Mouse (Mus musculus) macrophage (primary cell): ENCODE measurements around the gene Fibcd1. TPM values are rescaled to one million over a fixed set of nuclear protein-coding genes. Genes with fewer than 3 reads are reported as not detected.

Experiments
- H3K27ac ChIP-seq: fragments of 350-480 bp; formaldehyde crosslinking; 2 replicates; pipeline ENCODE4 v1.9.0; 2021
- H3K36me3 ChIP-seq: fragments of 350-480 bp; formaldehyde crosslinking; 2 replicates; pipeline ENCODE4 v1.9.0; 2021; ENCODE audit errors: inconsistent target
- H3K4me3 ChIP-seq: fragments of 350-480 bp; formaldehyde crosslinking; 2 replicates; pipeline ENCODE4 v1.9.0; 2021; ENCODE audit errors: inconsistent target
- H3K79me2 ChIP-seq: fragments of 350-480 bp; formaldehyde crosslinking; 2 replicates; pipeline ENCODE4 v1.9.0; 2021; ENCODE audit errors: inconsistent target
- WGBS: methylation state at CpG from one replicate; pipeline ENCODE4 v1.1.7; 2026; ENCODE audit warnings: inconsistent platforms; ENCODE audit not compliant: missing documents; 5-methylcytosine and 5-hydroxymethylcytosine counted together
- polyA plus RNA-seq: library from polyadenylated mRNA; stranded (reverse); fragments of 250-400 nt; gene quantifications from 3 replicates; pipeline ENCODE4 v1.2.4, GENCODE M21; 2018; ENCODE audit warnings: inconsistent platforms

Gene Fibcd1
- polyA plus RNA-seq, 1 experiment from 2014 or later, result not detected

GRCm38 (mm10) chr2:31868538-31869164 lies 22.8 kb upstream of the Fibcd1 start:
- H3K27ac ChIP-seq, result no peak overlapping the region
- H3K79me2 ChIP-seq, result no peaks in the 10 kb centered on the region
- H3K4me3 ChIP-seq, result no peak overlapping the region
- 87% methylated on average over 8 of the region's 10 CpGs for WGBS
- no peaks in the 10 kb centered on the region for H3K36me3 ChIP-seq

- Histone ChIP-seq H3K36me3 (no peaks in the 10 kb centered on the region), H3K79me2 (no peaks in the 10 kb centered on the region), H3K4me3 (no peak overlapping the region), H3K27ac (no peak overlapping the region)
- 88% methylated on average over 7 of the region's 8 CpGs for WGBS
Observed at GRCm38 (mm10) chr2:31867773-31868537, 22.1 kb upstream of the Fibcd1 start.

- Histone ChIP-seq H3K27ac (no peak overlapping the region), H3K4me3 (no peak overlapping the region), H3K36me3 (no peaks in the 10 kb centered on the region), H3K79me2 (no peaks in the 10 kb centered on the region)
- 90% methylated on average over 2 of the region's 2 CpGs for WGBS
Observed at GRCm38 (mm10) chr2:31865794-31866193, 20.0 kb upstream of the Fibcd1 start.

- H3K36me3 ChIP-seq, result no peaks in the 10 kb centered on the region
- WGBS, result 85% methylated on average over 4 of the region's 4 CpGs
- no peaks in the 10 kb centered on the region for H3K79me2 ChIP-seq
- H3K4me3 ChIP-seq, result no peak overlapping the region
- H3K27ac ChIP-seq, result no peak overlapping the region
Observed at GRCm38 (mm10) chr2:31865322-31865721, 19.5 kb upstream of the Fibcd1 start.

- Histone ChIP-seq H3K36me3 (no peaks in the 10 kb centered on the region), H3K27ac (no peak overlapping the region), H3K79me2 (no peaks in the 10 kb centered on the region), H3K4me3 (no peak overlapping the region)
- over 99% methylated on average over 9 of the region's 9 CpGs for WGBS
Observed at GRCm38 (mm10) chr2:31864891-31865290, 19.1 kb upstream of the Fibcd1 start.

- Histone ChIP-seq H3K27ac (no peak overlapping the region), H3K79me2 (no peaks in the 10 kb centered on the region), H3K4me3 (no peak overlapping the region), H3K36me3 (no peaks in the 10 kb centered on the region)
- 100% methylated on average over 1 of the region's 1 CpGs for WGBS
Observed at GRCm38 (mm10) chr2:31863766-31864165, 18.0 kb upstream of the Fibcd1 start.

- whole genome bisulfite sequencing, result 80% methylated on average over 1 of the region's 1 CpGs
- Histone ChIP-seq H3K36me3 (no peaks in the 10 kb centered on the region), H3K79me2 (no peaks in the 10 kb centered on the region), H3K27ac (no peak overlapping the region), H3K4me3 (no peak overlapping the region)
Observed at GRCm38 (mm10) chr2:31862919-31863318, 17.1 kb upstream of the Fibcd1 start.

- Histone ChIP-seq H3K27ac (no peak overlapping the region), H3K4me3 (no peak overlapping the region), H3K79me2 (no peaks in the 10 kb centered on the region), H3K36me3 (no peaks in the 10 kb centered on the region)
- WGBS, result 86% methylated on average over 12 of the region's 12 CpGs
Observed at GRCm38 (mm10) chr2:31858500-31858899, 12.7 kb upstream of the Fibcd1 start.

GRCm38 (mm10) chr2:31857180-31857579 lies 11.4 kb upstream of the Fibcd1 start:
- H3K27ac ChIP-seq, result no peak overlapping the region
- no peak overlapping the region for H3K4me3 ChIP-seq
- no peaks in the 10 kb centered on the region for H3K36me3 ChIP-seq
- H3K79me2 ChIP-seq, result no peaks in the 10 kb centered on the region
- WGBS, result 71% methylated on average over 6 of the region's 6 CpGs

GRCm38 (mm10) chr2:31855991-31856390 lies 10.2 kb upstream of the Fibcd1 start:
- Histone ChIP-seq H3K4me3 (no peak overlapping the region), H3K36me3 (no peaks in the 10 kb centered on the region), H3K79me2 (no peaks in the 10 kb centered on the region), H3K27ac (no peak overlapping the region)
- WGBS, result 61% methylated on average over 8 of the region's 8 CpGs

GRCm38 (mm10) chr2:31850141-31850540 lies 4.3 kb upstream of the Fibcd1 start:
- Histone ChIP-seq H3K27ac (no peak overlapping the region), H3K4me3 (no peak overlapping the region), H3K36me3 (no peaks in the 10 kb centered on the region), H3K79me2 (no peaks in the 10 kb centered on the region)
- WGBS, result 89% methylated on average over 12 of the region's 12 CpGs

GRCm38 (mm10) chr2:31847908-31848307 lies 2.1 kb upstream of the Fibcd1 start:
- Histone ChIP-seq H3K27ac (no peak overlapping the region), H3K79me2 (no peaks in the 10 kb centered on the region), H3K36me3 (no peaks in the 10 kb centered on the region), H3K4me3 (no peak overlapping the region)
- WGBS, result 44% methylated on average over 6 of the region's 6 CpGs

- Histone ChIP-seq H3K4me3 (no peak overlapping the region), H3K36me3 (no peaks in the 10 kb centered on the region), H3K79me2 (no peaks in the 10 kb centered on the region), H3K27ac (no peak overlapping the region)
- 7% methylated on average over 35 of the region's 35 CpGs for WGBS
Observed at GRCm38 (mm10) chr2:31846692-31847660, 1.2 kb upstream of the Fibcd1 start.

- 4% methylated on average over 26 of the region's 26 CpGs for WGBS
- no peak overlapping the region for H3K4me3 ChIP-seq
- no peaks in the 10 kb centered on the region for H3K36me3 ChIP-seq
- H3K79me2 ChIP-seq, result no peaks in the 10 kb centered on the region
- H3K27ac ChIP-seq, result no peak overlapping the region
Observed at GRCm38 (mm10) chr2:31845512-31845895, 301 bp downstream of the Fibcd1 start.
